Mouse (Mus musculus) cerebellum, postnatal 4 days (tissue): ENCODE results near the gene Arrdc2.

ENCODE experiments used
- DNase-seq, 2 experiments: peaks; one replicate each; pipeline ENCODE4 v3.0.0; 2022; ENCODE audit warnings: low spot score in 2 of 2, mixed read lengths in 1 of 2

Gene Arrdc2

DNA sequence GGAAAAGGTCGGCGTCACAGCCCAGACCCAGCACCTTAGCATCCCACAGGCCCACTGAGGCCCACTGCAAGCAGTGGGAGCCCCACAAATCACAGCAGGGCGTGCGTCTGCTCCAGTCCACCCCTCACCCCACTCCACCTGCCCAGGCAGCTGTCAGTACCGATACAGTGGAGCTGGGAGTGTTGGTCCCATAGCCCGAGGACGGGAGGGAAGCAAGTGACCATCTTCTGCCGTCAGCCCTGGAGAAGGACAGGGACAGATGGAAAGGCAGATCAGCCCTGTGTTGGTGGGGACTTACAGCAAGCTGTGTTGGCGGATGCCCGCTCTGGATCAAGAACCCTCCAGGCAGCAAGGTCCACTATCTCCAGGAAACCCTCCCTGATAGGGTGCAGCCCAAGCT is 50.5 kb downstream of the Arrdc2 start:
- no peak for DNase-seq

DNA sequence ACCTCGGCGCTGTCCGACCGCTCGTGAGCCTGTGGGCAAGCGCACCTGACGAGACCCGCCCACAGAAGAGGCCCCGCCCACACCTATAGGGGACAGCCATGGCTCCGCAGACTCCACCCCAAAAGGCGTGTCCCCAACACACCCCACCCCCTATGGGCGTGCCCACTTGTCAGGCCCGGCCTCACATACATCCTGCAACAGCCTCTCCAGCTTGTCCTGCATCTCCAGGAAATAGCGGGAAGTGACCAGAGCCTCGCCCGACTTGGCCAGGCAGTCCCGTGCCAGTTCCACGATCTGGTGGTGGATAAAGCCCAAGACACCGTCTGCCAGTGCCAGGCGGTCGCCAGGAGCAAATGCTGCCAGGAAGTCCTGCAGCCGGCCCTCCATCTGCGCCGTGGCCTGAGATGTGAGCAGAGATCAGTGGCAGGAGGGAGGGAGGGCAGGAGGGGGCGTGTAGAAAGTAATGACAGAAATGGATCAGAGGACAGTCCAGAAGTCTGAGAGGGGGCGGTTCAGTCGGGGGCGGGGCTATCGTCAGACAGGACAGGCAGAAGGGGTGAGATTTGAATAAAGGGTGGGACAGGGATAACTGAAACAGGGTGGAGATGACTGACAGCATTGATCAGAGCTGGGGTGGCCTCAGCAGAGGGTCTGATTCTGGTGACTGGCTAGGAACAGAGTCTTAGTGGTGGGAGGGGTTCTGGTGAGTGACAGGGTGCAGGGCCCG is 51.4 kb downstream of the Arrdc2 start:
- DNase-seq, result peak in 1 of 2 experiments; percentile 61

DNA sequence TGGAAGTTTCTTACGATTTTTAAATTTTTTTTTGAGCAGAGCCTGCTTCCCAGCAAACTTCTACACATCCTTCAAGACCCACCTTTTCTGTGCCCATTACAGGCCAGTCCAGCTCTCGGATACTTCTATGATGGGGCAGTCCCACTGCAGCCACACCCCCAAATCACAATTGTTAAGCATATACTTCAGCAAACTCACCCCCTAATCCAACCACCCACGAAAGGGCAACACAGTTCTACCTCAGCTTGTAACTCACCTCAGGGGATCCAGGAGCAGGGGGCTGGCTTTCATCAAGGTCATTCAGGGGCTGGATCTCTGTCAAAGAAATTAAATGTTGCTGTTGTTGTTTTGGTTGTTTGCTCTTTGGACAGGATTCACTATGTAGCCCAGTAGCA is 52.5 kb downstream of the Arrdc2 start:
- DNase-seq, result no peak

DNA sequence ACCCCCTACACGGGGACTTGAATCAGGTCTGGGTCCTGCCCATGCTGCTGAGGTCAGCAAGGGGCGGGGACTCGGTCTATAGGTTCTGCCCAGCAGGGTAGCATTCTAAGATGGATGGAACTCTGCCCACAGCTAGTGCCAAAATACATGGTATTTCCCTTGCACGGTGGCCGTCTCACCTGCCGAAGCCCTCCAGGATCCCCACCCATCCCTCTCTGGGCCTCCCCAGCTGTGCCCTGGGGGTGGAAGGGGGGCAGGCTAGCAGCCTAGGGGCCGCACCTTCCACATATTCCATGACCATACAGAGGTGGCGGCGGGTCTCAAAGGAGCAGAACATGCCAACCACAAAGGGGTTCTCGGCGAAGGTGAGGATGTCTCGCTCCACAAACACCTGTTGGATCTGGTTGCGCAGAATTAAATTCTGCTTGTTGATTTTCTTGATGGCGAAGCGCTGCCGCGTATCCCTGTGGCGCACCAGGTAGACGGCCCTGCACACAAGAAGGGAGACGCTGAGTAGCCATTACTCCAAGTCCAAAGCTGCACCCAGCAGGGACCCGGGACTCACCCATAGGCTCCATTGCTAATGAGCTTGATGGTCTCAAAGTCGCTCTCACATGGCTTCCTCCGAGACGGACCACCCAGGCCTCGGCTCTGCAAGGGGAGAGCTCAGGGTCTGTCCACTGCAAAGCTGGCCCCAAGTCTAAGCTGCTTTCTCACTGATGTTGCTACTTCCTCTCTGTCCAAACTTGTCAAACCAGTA is 53.0 kb downstream of the Arrdc2 start:
- no peak for DNase-seq
